Mouse (Mus musculus) right cerebral cortex, adult 18-20 months (tissue): Measurements from ENCODE around the gene Elfn1.

Source experiments
- DNase-seq: peaks from one replicate; pipeline ENCODE4 v3.0.0; 2022; ENCODE audit warnings: mixed read lengths

Elfn1 gene

DNA sequence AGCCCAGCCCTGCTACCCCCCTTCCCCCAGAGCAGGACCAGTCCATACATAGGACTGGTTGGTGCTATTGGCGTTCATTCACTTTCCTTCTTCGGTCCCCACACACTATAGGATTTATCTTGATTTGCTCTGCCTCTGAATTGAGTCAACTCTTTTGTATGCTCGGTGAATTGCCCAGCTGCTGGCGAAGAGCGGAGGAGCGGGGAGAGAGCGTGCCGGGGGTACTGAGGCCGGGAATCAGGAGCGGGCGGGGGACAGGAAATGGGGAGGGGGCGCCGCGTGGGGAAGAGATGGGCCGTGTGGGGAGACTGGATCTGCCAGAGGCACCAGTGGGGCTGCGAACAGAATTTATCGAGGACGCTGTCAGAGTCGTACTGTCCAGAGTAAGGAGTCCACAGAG lies 3.8 kb downstream of the Elfn1 start:
- DNase-seq = no peak

DNA sequence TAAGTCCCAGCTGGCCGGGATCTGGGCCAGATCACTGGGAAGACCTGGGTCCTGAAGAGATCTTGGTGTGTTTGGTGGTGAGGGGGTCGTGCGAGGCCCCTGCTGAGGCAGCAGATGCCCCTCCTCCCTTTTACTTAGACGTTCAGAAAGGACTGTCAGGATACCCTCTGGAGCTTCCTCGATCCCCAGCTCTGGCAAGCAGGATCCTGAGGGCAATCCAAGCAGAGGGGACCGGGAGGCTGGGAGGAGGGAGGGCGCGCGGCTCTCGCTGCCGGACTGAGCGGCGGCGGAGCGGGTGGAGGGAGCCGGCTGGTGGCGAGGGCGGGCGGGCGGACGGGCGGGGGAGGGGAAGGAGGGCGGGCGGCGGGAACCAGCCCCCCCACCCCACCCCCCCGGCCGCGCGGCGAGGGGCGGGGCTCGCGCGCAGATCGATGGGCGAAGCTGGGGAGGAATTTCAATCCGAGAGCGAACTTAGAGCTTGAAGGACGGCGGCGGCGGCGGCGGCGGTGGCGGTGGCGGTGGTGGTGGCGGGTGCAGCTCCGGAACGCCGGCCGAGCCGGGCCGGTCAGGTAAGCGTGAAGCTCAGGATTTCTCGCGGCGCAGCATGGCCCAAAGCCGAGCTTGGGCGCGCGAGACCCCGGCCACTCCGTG lies 4.5 kb downstream of the Elfn1 start:
- DNase-seq = no peak

DNA sequence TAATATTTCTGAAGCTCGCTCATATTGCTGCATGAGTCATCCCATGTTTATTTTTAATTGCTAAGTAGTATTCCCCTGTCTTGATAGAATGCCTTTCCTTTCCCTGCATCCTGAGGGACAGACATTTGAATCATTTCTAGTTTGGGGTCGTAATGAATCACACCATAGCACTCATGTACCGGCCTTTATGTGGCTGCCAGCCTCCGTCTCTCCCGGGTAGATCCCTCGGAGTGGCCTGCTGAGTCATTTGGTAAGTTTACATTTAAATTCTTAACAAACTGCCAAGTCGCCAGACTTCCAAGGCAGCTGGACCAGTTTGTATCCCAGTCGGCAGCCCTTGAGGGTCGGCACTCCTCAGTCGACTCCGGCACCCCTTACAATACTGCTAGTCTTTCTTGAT lies 13.9 kb downstream of the Elfn1 start:
- DNase-seq = no peak

DNA sequence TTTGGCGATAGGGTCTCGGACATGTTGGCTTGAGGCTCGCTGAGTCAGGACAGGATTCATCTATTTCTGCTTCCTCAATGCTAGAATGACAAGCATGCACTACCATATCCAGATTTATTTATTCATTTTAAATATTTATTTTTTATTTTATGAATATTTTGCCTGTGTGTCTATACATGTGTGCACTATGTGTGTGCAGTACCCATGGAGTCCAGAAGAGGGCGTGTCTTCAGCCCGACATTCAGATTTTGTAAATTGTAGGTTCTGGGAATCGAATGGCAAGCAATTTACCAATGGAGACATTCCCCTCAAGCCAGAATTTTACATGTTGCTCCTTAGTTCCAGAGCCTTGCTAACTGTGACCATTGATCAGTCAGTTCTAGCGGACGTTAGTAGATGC lies 16.1 kb downstream of the Elfn1 start:
- DNase-seq = no peak

DNA sequence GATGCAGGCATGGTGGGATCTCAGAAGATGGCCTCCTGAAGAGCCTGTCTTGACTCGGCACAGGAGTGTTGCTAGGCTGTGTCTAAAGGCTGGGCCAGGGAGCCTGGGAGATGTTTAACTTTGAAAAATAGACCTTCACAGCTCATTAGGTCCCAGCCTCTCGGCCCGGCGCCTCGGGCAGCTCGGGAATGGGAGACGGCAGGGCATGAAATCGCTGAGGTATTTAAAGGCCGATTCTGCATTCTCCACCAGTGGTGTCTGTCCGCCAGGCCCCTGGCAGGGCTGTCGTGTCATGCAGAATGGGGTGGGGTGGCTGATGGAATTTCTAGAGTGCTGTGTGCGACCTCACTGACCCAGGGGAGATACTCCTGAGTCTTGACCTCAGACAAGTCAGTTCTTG lies 22.4 kb downstream of the Elfn1 start:
- DNase-seq = no peak

DNA sequence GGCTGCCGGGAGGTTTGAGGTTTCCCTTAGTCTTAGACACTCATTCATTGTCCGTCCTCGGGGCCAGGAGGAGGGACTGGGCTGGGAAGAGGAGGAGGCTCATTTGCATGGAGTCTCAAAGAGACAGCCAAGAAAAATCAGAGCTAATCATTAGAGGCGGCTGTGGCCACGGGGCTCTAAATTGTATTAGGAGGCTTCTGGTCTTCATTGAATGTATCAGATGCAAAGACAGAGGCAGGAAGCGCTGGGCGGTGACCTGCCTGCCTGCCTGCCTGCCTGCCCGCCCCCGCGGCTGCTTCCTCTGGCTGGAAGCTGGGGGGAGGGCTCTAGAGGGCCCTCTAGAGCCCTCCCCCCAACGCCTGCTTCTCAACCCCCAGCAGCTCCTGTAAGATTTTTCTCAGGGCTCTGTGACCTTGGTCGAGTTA lies 23.2 kb downstream of the Elfn1 start:
- no peak for DNase-seq

DNA sequence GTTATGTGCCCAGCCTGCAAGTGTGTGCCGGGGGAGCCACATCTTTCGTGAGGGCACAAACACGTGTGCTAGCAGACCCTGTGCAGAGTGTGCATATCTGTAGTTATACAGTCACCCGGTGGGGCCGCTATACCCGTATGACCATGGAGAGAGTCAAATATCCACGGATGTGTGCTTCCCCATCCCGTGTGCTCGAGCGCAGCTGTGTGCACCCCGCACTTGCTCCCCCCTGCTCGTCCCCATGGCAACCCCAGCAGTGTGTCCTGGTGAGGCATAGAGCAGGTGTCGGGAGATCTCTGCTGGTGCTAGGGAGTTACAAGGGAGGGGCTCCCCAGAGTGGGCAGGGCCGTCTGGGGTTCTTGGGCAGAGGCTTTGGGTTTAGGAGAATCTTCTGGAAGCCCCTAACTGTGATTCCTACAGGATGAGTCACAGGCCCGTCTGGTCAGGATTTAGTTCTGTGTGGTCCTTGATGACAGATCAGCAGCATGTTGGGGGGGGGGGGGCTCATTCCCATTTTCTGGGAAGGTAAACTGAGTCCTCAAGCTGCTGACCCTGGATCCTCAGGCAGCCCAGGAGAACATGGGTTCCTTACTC lies 24.3 kb downstream of the Elfn1 start:
- DNase-seq = peak; percentile 64

DNA sequence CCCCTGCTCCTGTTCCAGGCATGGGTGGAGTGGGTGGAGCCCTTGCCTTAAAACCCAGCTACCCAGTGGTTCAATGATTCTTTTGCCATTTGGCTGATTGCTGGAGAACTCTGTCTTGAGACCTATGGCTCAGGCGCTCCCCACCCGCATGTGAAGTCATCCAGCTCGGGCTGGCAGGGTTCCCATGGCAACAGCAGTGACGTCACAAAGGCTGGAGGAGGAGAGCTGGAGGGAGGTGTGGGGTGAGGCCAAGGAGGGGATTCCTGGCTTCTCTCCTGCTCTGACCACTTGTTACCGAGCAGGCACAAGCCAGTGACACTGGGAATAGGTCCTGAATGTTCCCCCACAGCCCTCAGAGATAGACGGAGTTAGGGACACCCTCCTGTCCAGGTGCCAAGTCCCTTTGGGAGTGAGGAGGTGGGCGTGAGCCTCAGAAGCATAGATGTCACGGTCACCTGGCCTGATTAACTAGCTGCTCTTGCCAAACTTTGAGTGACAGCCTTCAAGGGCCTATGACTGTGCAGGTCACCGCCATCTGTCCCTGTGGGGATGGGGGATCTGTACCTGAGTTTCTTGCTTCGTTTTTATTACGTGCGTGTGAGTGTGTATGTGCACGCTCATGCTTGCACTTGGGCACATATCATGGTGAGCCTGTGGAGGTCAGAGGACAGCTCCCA lies 25.0 kb downstream of the Elfn1 start:
- DNase-seq = peak; percentile 85

DNA sequence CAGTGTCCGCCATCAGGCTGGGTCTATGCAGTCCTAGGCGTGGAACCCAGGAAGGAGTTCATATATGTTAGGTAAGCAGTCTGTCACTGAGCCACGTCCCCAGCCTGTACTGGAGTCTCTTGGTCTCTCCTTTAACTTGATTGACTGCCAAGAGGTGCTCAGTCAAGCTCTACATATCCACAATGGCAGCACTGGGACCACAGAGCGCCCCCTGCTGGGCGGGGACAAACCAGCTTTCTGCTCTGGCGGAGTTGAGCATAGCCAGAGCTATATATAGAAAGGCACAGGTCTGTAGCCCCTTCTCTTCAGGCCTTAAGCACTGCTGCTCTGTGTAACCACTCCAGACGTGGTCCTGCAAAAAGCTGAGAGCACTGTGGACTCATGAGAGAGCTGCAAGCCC lies 25.7 kb downstream of the Elfn1 start:
- DNase-seq = no peak

DNA sequence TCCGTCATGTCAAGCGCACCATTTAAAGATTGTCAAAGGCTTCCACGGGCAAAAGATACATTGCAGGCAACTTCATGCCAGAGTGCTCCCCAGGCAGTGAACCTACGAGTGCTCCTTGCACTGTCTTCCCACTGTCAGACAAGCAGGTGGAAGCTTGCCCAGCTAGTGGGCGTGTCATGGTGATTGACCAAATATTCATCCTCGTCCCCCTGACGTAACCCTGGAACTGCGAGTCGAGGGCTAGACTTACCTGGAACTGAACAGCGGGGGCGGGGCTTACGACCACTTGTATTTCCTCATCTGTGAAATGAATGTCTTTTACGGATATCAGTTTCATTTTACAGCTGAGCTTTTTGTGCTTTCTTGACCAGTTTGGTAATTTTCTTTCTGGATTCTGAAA lies 28.7 kb downstream of the Elfn1 start:
- DNase-seq = no peak

DNA sequence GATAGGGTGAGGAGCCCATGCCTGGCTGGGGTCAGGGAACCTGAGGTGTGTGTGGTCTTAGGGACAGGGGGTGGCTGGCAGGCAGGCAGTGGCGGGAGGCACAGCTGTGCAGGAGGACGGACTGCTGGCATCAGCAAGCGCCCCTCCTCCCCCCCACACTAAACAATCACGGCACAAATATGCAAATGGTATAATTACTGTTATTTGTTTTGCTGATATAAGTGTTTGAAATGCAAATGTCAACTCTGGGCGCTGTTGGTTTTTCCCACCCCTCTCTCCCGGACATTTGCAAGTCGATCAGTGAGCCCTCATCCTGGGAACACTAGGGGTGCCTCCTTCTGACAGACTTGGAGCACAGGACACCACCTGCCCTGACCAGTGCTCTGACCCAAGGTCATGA lies 37.0 kb downstream of the Elfn1 start:
- DNase-seq = no peak

DNA sequence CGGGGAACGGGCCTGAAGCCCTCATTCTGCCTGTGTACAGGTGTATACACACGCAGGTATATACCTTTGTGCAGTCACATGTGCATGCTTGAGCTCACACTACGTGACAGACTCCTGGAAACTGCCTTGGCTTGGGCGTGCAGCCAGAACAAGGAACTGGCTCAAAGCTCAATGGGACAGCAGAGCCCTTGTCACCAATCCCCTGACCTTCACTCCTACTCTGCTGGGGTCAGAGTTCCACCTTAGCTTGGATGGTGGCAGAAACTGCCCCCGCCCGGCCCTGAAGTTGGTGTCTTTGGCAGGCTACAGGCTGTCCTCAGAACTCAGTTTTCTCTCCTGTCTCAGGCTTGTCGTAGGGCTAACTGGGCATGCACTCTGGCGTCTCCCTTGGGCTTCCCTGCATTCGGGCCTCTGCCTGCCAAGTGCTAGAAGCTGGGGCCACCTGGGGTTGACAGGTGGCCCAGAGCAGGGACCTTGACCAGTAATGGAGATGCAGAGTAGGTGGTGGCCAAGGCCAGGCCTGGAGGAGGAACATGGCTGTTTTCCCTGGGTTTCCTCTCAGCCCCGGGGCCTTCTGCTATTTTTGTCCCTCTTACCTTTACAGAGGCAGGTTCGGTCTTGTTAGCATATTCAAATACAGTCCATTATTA lies 38.1 kb downstream of the Elfn1 start:
- DNase-seq = no peak

DNA sequence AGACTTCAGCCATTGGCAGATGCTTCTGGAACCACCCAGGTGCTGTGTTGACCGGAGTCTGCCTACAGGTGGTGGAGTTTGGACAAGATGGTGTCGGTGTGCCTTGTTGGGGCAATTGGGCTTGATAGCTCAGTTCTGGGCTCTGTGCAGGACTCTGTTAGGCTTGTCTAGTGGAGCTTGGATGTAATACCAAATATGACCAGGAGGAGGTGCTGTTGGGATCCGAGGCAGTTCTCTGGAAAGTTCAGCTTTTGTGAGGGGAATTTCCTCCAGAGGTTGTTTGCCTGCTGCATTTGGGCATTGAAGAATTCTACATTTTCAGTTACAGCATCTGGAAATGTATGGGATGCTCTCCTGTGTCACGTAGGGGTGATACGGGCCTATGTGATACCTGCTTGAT lies 39.7 kb downstream of the Elfn1 start:
- DNase-seq = no peak

DNA sequence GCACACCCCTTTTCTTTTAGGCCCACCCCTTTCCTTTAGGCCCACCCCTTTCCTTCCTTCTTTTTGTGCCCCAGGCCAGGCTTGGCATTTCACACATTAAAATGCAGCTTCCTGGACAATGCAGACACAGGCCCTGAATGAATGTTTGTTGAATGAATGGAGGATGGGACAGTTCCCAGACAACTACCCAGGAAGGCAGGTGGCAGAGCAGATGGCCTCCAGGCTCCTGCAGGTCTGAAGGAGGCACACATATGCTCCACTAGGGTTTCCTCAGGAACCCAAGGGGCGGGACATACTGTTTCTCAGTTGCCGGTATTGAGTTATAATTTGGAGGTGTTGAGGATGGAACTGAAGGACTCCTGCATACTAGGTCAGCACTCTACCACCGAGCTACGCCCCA lies 40.8 kb downstream of the Elfn1 start:
- DNase-seq = no peak

DNA sequence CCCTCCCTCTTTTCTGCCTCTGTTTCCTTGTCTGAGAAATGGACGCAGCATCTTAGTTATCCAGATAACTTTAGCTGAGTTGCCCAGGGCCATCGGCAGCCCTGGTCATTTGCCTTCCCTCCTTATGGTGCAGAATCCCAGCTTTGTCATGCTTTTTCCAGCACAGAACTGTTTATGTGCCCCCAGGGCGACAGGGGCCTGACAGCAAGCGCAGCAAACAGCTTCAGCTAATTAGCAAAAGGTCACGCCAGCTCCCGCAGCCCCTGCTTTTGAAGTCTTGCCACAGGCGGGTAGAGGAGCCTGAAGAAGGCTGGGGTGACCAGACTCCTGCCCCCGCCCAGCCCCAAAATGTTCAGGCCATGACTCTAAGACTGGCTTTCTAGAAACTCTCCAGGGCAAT lies 41.6 kb downstream of the Elfn1 start:
- no peak for DNase-seq

DNA sequence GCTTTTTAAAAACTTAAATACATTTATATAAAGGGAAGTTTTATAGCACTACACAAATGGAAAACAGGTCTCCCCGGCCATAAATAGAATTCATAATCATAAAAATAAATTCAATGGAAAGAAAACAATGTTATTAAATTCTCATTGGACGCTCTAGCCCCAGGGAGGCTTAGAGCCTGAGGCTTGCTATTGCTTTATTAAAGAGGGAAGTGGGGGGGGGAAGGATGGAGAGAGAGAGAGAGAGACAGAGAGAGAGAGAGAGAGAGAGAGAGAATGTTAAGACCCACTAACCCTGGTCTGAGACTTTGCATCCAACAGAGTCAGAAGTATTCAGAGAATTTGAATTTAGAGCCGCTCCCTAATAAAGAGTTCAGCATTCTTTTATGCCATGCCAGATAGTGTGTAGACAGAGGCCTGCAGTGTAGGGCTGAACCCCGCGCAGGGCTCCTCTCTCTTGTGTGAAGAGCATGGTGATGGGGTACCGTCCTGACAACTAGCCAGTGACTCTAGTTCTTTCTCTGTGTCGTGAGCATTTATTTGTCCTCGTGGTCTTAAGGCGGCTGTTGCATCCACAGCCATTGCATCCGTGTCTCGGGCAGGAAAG lies 42.3 kb downstream of the Elfn1 start:
- DNase-seq = no peak

DNA sequence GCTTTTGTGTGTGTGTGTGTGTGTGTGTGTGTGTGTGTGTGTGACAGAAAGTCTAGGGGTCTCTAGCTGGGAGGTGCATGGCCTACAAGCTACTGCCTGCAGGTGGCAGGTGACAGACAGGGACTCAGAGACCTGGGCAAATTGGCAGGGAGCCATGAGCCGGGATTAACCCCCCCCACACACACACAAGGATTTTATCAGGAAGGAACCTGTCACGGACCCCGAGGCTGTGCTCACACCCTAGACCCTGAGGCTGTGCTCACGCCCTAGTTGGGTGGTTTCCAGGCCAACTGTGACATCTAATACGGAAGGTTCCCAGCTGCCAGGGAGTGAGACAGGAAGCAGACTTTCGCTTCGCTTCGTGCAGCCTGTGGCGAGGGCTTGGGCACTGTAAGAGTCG lies 49.1 kb downstream of the Elfn1 start:
- no peak for DNase-seq

DNA sequence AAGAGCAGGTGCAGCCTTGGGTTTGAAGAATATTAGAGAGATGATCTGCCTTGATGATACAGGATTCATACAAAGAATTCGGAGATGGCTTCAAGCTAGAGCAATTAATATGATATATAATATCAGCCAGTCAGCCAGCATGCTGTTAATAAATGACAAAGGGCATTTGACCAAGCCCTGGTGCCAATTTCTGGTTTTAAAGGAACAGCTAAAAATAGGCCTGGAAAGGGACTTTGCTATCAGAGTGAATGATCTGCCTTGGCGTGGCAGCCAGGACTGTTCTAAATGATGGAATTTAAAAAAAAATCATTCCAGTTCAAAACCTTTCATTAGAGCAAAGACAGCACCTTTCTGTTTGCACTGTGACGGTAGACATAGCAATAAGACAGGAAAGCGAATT lies 52.0 kb downstream of the Elfn1 start:
- DNase-seq = no peak

DNA sequence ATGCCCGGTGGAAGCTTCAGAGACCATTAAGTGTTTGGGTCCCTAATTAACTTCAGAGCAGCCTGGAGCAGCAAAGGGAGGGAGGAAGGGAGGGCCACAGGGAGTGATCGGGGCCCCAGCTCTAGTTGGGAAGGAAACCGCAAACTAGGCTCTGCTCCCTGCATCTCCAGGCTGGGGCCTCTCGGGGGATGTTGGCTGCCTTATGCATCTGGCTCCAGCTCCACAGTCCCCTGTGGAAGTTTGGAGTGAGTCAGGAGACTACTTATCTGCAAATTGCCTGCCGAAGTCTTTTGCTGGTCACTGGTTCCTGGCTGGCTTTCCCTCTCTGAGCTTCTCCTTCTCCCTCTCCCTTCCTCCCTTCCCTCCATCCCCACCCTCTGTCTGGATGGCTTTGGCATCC lies 56.6 kb downstream of the Elfn1 start:
- DNase-seq = no peak

DNA sequence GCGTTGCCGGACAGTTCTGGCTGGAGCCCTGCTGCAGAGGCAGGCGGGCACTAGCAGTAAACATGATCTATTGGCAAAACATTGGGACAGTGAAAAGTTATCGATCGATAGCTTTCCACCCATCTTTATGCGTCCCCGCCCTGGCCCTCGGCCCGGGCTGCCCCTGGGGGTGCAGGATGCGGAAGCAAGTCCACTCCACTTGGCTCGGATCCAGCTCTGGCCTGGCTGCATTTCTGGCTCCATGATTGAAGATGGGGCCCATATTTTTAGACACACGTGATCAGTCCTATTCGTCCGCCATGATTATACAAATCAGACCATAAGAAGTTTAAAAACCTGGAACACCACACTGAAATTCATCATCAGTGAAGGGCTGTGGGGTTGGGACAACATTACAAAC lies 57.9 kb downstream of the Elfn1 start:
- no peak for DNase-seq

DNA sequence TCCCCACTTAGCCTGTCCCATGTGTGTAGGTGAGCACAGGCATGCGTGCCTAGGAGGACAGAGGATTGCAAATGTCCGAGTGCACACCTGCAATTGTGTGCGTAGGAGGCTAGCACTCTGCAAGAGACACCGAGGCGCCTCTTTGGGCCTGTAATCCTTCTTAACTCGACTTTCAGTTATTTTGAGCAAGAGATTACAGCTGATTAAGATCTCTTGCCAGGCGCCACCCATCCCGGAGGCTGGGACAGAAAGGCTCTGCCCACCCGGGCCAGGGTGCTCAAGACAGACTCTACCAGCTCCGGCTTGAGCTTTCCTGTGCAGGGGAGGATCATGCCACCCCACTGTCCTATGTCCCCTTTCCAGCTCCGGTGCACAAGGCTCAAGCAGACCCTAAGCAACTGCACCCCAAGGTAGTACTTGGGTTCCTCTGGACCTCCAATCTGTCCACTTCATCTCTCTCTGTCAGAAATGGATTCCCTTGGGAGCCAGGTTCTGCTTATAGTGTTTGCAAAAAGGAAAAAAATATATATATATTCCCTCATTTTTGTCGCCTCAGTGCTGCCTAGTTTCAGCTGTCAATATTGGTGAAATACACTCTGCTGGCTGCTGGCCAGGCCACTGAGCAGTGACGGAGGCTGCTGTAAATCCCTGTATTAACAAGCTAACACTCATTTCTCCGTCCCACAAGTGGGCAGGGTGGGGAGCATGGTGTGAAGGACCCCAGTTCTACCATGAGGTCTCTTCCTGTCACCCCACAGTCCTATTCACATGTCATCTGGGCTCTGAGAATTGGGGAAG lies 61.6 kb downstream of the Elfn1 start:
- DNase-seq = no peak

DNA sequence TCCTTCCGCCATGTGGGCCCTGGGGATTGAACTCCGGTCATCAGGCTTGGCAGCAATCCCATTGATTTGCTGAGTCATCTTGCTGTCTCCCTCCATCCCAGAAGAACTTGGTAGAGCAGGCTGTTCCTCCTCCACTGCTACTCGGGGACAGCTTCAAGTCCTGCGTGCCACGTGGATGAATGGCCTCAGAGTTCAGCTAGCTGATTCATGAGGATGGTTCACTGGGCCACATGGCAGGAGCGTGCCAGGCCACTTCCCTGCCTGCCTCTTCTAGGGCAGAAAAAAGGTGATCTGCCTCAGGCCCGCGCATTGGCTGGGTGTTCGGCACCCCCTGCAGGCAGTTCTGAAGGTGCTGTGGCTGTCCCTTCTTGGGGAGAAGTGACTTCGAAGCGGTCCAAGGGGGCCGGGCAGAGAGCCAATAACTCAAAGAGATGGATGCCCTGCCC lies 62.5 kb downstream of the Elfn1 start:
- DNase-seq = no peak

DNA sequence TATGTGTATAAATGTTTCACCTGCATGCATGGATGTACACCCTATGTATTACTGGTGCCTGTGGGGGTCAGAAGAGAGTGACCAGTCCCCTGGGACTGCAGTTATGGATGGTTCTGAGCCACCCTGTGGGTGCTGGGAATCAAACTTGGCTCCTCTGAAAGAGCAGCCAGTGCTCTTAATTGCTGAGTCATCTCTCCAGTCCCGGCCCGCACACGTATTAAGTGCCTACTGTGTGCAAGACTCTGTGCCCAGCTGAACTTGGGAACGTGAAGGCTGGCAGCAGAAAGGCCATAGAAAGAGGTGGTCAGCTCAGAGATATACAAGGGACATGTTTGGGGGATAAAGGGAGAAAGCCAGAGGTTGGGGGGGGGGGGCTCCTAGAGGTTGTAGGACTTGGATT lies 68.8 kb downstream of the Elfn1 start:
- no peak for DNase-seq
